Mouse (Mus musculus): ENCODE measurements at regions not wholly inside any gene's neighbourhood (a gene's known extent, or its start where the extent isn't known, plus 50 kb on each side); places are given as distances from the start of the nearest gene placed in this dataset.

DNA sequence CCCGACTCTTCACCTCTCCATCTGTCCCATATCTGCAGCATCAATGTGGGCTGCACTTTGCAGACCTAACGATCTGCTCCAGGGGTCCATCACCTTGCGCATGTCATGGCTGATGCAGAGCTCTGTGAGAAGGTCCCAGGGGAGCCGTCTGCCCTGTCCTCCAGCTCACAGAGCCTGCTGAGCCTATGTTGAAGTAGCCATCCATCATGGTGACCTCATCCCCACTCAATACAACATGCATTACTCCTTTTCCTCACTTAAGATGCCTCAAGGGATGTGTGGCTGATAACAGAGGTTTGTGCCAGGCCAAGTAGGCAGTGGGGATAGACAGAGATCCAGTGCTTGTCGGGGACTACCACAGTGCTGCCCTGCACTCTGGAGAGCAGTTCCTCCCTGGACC is 107.4 kb downstream of the Ndufa10 start:
- no peaks in the 10 kb centered on the region for H3K27me3 ChIP-seq (ENCODE audit: control insufficient read depth, insufficient read depth, insufficient read length)
- no peak overlapping the region for H3ac ChIP-seq (ENCODE audit: control insufficient read depth, insufficient read length)
- no peak overlapping the region for H3K4me3 ChIP-seq
- H3K4me2 ChIP-seq (ENCODE audit: low read depth), result no peak overlapping the region
- TF ChIP-seq CEBPB (IDR thresholded peaks at IDR 0.05; ENCODE audit: insufficient read depth, poor library complexity, severe bottlenecking) (no peak), E2F4 (IDR thresholded peaks at IDR 0.05; ENCODE audit: insufficient read depth) (no peak), MYOD1 (IDR thresholded peaks at IDR 0.05; ENCODE audit: control insufficient read depth in 1 of 3, insufficient read length in 2 of 3, low read depth in 2 of 3) (no peak), TCF12 (IDR thresholded peaks at IDR 0.05; ENCODE audit: insufficient read depth, poor library complexity, severe bottlenecking) (no peak), SRF (IDR thresholded peaks at IDR 0.05; ENCODE audit: control insufficient read depth, insufficient read length, low read depth) (no peak), TCF3 (IDR thresholded peaks at IDR 0.05; ENCODE audit: insufficient read length, low read depth) (no peak), REST (IDR thresholded peaks at IDR 0.05; ENCODE audit: insufficient read depth, insufficient read length) (no peak), MAX (IDR thresholded peaks at IDR 0.05; ENCODE audit: low read depth) (no peak), MYOG (IDR thresholded peaks at IDR 0.05; ENCODE audit: control insufficient read depth in 1 of 3, insufficient read depth in 1 of 3, insufficient read length in 2 of 3, low read depth in 2 of 3) (no peak), USF1 (IDR thresholded peaks at IDR 0.05; ENCODE audit: low read depth) (no peak), POLR2AphosphoS2 (IDR thresholded peaks at IDR 0.05; ENCODE audit: insufficient read length, low read depth) (no peak), POLR2A (IDR thresholded peaks at IDR 0.05; ENCODE audit: insufficient read length, low read depth) (no peak)
- H3K79me2 ChIP-seq (ENCODE audit: control insufficient read depth, insufficient read depth), result no peaks in the 10 kb centered on the region
- no peaks in the 10 kb centered on the region for H3K36me3 ChIP-seq (ENCODE audit: control insufficient read depth, insufficient read depth)

DNA sequence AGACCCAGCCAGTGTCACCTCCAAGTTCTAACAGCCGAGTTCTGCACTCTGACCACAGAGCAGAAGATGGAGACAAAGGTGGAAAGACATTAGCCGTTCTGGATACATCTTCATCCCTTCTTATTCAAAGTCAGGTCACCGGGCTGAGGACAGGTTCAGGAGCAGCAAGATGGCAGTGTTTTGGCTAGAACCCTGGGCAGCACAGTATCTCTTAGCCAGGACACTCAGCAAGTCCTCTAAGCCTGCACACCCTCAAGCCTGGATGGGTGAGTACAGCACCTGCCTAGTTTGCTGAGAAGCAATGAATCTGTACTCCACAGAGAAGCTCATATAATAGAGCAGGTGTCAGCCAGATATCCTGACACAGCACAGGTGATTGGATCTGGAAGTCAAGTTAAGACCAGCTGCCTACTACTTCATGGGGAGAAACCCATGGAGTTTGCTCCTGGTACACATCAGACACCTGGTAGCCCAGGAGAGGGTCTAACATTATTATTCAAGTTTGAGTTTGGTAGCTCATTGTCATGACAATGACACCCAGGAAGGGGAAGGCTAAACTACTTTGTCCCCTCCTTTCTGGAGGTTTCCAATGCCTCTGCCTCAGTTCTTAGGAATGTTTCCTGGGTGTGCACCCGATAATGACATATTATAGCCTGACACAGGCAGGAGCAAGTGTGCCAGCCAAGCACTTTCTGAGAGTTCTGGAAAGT is 108.1 kb downstream of the Ndufa10 start:
- no peaks in the 10 kb centered on the region for H3K27me3 ChIP-seq (ENCODE audit: control insufficient read depth, insufficient read depth, insufficient read length)
- no peaks in the 10 kb centered on the region for H3K79me2 ChIP-seq (ENCODE audit: control insufficient read depth, insufficient read depth)
- no peak overlapping the region for H3ac ChIP-seq (ENCODE audit: control insufficient read depth, insufficient read length)
- no peak overlapping the region for H3K4me2 ChIP-seq (ENCODE audit: low read depth)
- H3K4me3 ChIP-seq, result no peak overlapping the region
- H3K36me3 ChIP-seq (ENCODE audit: control insufficient read depth, insufficient read depth), result no peaks in the 10 kb centered on the region
- TF ChIP-seq POLR2A (IDR thresholded peaks at IDR 0.05; ENCODE audit: insufficient read length, low read depth), result no peak
- no peak for TF ChIP-seq SRF (IDR thresholded peaks at IDR 0.05; ENCODE audit: control insufficient read depth, insufficient read length, low read depth)
- TF ChIP-seq USF1 (IDR thresholded peaks at IDR 0.05; ENCODE audit: low read depth), result no peak
- no peak for TF ChIP-seq MYOG (IDR thresholded peaks at IDR 0.05; ENCODE audit: control insufficient read depth in 1 of 3, insufficient read depth in 1 of 3, insufficient read length in 2 of 3, low read depth in 2 of 3)
- no peak for TF ChIP-seq REST (IDR thresholded peaks at IDR 0.05; ENCODE audit: insufficient read depth, insufficient read length)
- TF ChIP-seq POLR2AphosphoS2 (IDR thresholded peaks at IDR 0.05; ENCODE audit: insufficient read length, low read depth), result no peak
- no peak for TF ChIP-seq TCF12 (IDR thresholded peaks at IDR 0.05; ENCODE audit: insufficient read depth, poor library complexity, severe bottlenecking)
- TF ChIP-seq MAX (IDR thresholded peaks at IDR 0.05; ENCODE audit: low read depth), result no peak
- TF ChIP-seq TCF3 (IDR thresholded peaks at IDR 0.05; ENCODE audit: insufficient read length, low read depth), result no peak
- no peak for TF ChIP-seq CEBPB (IDR thresholded peaks at IDR 0.05; ENCODE audit: insufficient read depth, poor library complexity, severe bottlenecking)

DNA sequence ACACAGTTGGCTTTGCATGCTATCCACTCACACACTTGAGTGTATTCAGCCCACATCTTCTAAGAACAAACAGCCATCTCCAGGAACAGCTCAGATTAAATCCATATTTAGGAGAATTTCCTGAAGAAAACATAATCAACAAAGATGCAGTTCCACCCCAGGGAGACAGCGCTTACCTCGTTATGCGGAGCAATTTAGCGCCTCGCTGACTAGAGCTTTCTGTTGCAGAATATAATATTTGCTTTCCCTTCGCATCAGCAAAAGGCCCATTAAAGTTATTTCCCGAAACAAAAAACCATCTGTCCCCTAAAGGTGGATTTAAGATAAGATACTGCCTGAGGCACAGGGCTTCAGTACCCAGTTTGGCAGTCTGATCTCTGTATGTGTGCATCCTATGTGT is 112.0 kb downstream of the Ndufa10 start:
- Histone ChIP-seq H3ac (ENCODE audit: control insufficient read depth, insufficient read length) (no peak overlapping the region), H3K4me3 (no peak overlapping the region), H3K4me2 (ENCODE audit: low read depth) (no peak overlapping the region), H3K27me3 (ENCODE audit: control insufficient read depth, insufficient read depth, insufficient read length) (no peaks in the 10 kb centered on the region), H3K36me3 (ENCODE audit: control insufficient read depth, insufficient read depth) (no peaks in the 10 kb centered on the region), H3K79me2 (ENCODE audit: control insufficient read depth, insufficient read depth) (no peaks in the 10 kb centered on the region)
- TF ChIP-seq MAX (IDR thresholded peaks at IDR 0.05; ENCODE audit: low read depth) (no peak), SRF (IDR thresholded peaks at IDR 0.05; ENCODE audit: control insufficient read depth, insufficient read length, low read depth) (no peak), MYOG (IDR thresholded peaks at IDR 0.05; ENCODE audit: control insufficient read depth in 1 of 3, insufficient read depth in 1 of 3, insufficient read length in 2 of 3, low read depth in 2 of 3) (no peak), REST (IDR thresholded peaks at IDR 0.05; ENCODE audit: insufficient read depth, insufficient read length) (no peak), E2F4 (IDR thresholded peaks at IDR 0.05; ENCODE audit: insufficient read depth) (no peak), CEBPB (IDR thresholded peaks at IDR 0.05; ENCODE audit: insufficient read depth, poor library complexity, severe bottlenecking) (no peak), MYOD1 (IDR thresholded peaks at IDR 0.05; ENCODE audit: control insufficient read depth in 1 of 3, insufficient read length in 2 of 3, low read depth in 2 of 3) (no peak), TCF12 (IDR thresholded peaks at IDR 0.05; ENCODE audit: insufficient read depth, poor library complexity, severe bottlenecking) (no peak), USF1 (IDR thresholded peaks at IDR 0.05; ENCODE audit: low read depth) (no peak), POLR2AphosphoS2 (IDR thresholded peaks at IDR 0.05; ENCODE audit: insufficient read length, low read depth) (no peak), TCF3 (IDR thresholded peaks at IDR 0.05; ENCODE audit: insufficient read length, low read depth) (no peak), POLR2A (IDR thresholded peaks at IDR 0.05; ENCODE audit: insufficient read length, low read depth) (no peak)

DNA sequence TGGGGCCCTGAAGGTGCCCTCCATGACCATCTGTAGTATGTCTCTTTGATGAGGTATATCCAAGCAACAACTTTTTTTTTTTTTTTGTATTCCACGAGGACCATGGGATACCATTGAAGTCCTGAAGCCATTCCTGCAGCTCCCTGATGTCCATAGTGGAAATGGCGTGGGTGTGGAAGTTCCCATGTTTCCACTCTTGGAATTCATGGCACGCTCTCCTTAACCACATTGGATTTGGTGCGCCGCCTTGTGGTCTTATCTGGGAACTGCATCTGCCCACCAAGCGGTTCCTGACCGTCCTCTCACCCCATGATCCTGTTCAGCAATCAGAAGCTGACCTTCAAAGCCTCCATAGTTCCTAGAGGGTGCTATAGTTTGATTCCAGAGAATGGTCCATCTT is 113.4 kb downstream of the Ndufa10 start:
- Histone ChIP-seq H3ac (ENCODE audit: control insufficient read depth, insufficient read length) (no peak overlapping the region), H3K4me2 (ENCODE audit: low read depth) (no peak overlapping the region), H3K79me2 (ENCODE audit: control insufficient read depth, insufficient read depth) (no peaks in the 10 kb centered on the region), H3K36me3 (ENCODE audit: control insufficient read depth, insufficient read depth) (no peaks in the 10 kb centered on the region), H3K27me3 (ENCODE audit: control insufficient read depth, insufficient read depth, insufficient read length) (no peaks in the 10 kb centered on the region), H3K4me3 (no peak overlapping the region)
- TF ChIP-seq USF1 (IDR thresholded peaks at IDR 0.05; ENCODE audit: low read depth) (no peak), TCF12 (IDR thresholded peaks at IDR 0.05; ENCODE audit: insufficient read depth, poor library complexity, severe bottlenecking) (no peak), SRF (IDR thresholded peaks at IDR 0.05; ENCODE audit: control insufficient read depth, insufficient read length, low read depth) (no peak), MYOD1 (IDR thresholded peaks at IDR 0.05; ENCODE audit: control insufficient read depth in 1 of 3, insufficient read length in 2 of 3, low read depth in 2 of 3) (no peak), TCF3 (IDR thresholded peaks at IDR 0.05; ENCODE audit: insufficient read length, low read depth) (no peak), CEBPB (IDR thresholded peaks at IDR 0.05; ENCODE audit: insufficient read depth, poor library complexity, severe bottlenecking) (no peak), MYOG (IDR thresholded peaks at IDR 0.05; ENCODE audit: control insufficient read depth in 1 of 3, insufficient read depth in 1 of 3, insufficient read length in 2 of 3, low read depth in 2 of 3) (no peak), POLR2AphosphoS2 (IDR thresholded peaks at IDR 0.05; ENCODE audit: insufficient read length, low read depth) (no peak)

Measured in myocyte (in vitro differentiated cells).